Mouse (Mus musculus) kidney, adult 2 months (tissue): ENCODE data around the gene Pip5k1b.

ENCODE experiments used
- CTCF ChIP-seq: fragments of 200-500 bp; conservative IDR thresholded peaks from 2 replicates; pipeline ENCODE4 v1.5.1; 2011; ENCODE audit warnings: low read depth, mild to moderate bottlenecking, control low read depth, low read length, moderate library complexity, mixed read lengths; ENCODE audit not compliant: insufficient read depth, insufficient read length
- POLR2A ChIP-seq: fragments of 200-500 bp; IDR thresholded peaks from one replicate; pipeline ENCODE4 v1.6.1; 2011; ENCODE audit warnings: low read depth, low read length, control low read depth

- TF ChIP-seq CTCF (no peak), POLR2A (no peak)
These were observed 168.5 kb downstream of the Pip5k1b start for GRCm38 (mm10) chr19:24386956-24387865.
